Mouse (Mus musculus): ENCODE results near the gene Gm45837.

The Gm45837 gene

DNA sequence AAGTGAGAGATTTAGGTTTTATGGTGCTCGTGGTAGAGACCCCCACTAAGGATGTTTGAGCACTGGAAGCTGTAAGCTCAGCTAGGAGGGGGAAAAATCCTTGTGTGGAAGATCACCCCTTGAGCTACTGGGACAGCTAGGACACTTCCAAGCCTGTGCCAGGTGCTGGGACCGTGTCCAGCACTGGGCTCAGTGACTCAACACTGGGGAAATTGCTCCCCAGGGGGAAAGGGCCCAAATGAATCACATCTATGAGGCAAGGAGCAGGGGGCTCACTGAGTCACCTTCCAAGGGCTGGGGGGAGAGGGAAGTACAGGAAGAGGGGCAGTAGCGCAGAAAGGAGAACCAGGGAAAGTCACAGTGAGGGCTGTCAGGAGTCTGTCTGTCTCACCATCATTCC, 39.2 kb downstream of the Gm45837 start:
- DNase-seq, result no peak

DNA sequence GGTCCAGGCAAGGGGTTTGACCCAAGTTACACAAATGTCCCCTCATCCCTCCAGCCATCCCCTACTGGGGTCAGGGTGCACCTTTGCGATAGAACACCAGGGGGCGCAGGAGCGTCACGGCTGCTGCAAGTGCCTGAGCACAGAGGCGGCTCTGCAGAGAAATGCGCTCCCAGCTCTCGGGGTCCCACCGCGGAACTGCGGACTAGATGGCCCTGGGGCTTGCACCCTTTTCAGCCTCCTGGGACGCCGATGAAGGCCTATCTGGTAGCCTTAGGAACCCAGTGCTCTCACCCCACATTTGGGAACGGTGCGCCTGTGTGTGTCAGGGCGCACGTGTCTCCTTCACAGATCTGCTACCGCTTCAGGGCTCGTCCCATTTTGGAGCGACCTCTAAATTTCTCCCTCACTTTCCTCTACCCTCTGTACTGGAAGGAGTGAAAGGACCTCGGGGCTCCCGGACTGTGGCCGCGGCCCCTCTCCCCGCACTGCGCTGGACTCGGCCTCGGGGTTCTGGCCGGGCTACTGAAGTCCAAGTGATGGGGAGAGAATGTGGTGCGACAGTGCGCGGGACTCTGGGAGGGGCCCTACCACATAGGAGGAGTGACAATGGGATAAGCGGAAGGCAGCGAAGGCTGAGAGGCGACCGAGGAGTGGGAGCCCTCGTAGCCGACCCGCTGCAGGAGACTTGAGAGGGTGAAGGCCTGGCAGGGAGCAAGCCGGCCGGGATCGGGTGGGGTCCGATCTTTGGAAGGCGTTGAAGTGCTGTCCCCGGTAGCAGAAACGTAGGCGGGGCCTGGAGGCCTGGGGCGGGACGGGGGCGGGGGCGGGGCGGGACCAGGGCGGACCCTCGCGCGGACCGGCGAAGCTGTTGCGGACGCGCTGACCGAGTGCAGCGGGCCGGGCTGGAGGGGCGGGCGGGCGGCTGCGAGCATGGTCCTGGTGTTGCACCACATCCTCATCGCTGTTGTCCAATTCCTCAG, 40.0 kb downstream of the Gm45837 start:
- DNase-seq, result peak; percentile 94

DNA sequence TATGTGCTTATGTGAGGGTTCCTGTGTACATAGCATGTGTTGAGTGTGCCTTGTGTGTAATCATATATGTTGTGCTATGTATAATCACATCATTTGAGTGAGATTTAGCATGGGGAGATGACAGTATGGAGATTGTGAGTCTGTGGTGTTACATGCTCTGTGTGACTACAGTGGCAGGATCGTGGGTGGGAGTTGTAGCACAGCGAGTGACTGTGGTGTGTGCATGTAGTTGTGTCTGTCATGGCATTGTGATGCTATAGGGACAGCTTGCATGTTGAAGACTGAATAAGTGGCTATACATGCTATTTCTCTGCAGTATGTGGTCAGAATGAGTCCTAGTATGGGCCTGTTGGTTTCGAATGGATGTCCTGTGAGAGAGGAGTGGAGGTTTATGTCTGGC, 42.0 kb downstream of the Gm45837 start:
- no peak for DNase-seq

GRCm38 (mm10) chr7:101453296-101453695, 42.6 kb downstream of the Gm45837 start:
- no peak for DNase-seq

DNA sequence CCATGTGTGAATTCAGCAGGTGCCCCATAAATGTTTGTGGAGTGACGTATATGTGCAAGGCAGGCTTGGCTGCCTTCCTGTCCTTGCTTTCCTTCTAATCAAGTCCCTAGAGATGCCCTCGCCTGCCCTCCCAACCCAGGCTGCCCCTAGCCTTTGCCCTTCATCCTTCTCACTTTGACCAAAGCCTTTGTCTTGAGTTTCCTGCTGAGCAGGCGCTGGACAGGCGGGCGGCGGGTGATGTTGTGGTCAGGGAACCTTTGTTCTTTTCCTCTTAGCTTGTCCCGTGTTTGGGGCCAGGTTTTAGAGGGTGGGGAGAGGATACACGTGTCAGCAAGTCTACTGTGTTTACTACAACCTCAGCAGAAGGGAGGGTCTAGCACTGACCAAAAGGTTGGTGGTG, 43.0 kb downstream of the Gm45837 start:
- no peak for DNase-seq

GRCm38 (mm10) chr7:101454479-101454878, 43.8 kb downstream of the Gm45837 start:
- no peak for DNase-seq

GRCm38 (mm10) chr7:101455141-101455540, 44.5 kb downstream of the Gm45837 start:
- no peak for DNase-seq

- no peak for DNase-seq
Measured at GRCm38 (mm10) chr7:101456318-101456717, 45.6 kb downstream of the Gm45837 start.

GRCm38 (mm10) chr7:101456789-101457188, 46.1 kb downstream of the Gm45837 start:
- DNase-seq, result no peak

DNA sequence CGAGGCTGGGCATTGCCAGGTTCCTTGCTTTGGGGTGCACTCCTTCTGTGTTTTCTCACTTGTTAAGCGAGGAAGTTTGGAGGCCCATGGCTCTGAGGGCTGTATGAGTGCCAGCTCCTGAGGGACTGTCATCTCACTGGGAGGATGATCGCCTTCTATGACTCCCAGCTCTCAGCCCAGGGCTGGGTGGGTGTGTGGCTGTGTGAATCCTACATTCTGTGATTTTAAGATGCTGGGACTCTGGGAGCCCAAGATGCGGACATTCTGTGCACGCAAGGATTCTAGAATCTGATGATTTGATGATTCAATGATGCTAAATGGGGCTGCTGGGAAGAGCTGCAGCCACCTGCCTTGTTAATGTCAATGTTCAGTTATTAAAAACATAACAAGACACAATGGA, 46.6 kb downstream of the Gm45837 start:
- DNase-seq, result no peak

GRCm38 (mm10) chr7:101457801-101458200, 47.1 kb downstream of the Gm45837 start:
- DNase-seq, result peak; percentile 52

DNA sequence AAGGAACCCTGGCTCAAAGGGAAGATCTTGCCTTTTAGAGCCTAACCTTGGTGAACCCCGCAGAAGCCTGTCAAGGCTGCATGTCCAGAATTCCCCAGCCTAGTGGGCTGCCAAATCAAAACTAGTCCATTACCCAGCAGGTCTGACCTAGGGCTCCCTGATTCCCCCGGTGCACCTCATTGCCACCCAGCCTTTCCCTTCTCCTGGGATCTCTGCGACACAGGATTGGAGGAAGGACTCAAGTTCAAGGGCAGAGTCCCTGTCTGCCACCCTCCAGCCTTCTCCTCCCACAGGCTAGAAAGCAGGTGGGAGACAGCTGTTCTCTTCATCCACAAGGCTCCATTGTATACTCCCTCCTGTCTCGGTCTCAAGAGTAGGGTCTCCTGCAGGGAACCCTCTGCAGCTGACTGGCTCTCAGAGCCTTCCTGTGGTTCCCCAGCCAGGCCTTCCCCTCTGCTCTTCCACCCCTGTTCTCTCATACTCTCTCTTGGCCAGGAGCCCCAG, 47.6 kb downstream of the Gm45837 start:
- no peak for DNase-seq

GRCm38 (mm10) chr7:101459305-101459813, 48.7 kb downstream of the Gm45837 start:
- no peak for DNase-seq

DNA sequence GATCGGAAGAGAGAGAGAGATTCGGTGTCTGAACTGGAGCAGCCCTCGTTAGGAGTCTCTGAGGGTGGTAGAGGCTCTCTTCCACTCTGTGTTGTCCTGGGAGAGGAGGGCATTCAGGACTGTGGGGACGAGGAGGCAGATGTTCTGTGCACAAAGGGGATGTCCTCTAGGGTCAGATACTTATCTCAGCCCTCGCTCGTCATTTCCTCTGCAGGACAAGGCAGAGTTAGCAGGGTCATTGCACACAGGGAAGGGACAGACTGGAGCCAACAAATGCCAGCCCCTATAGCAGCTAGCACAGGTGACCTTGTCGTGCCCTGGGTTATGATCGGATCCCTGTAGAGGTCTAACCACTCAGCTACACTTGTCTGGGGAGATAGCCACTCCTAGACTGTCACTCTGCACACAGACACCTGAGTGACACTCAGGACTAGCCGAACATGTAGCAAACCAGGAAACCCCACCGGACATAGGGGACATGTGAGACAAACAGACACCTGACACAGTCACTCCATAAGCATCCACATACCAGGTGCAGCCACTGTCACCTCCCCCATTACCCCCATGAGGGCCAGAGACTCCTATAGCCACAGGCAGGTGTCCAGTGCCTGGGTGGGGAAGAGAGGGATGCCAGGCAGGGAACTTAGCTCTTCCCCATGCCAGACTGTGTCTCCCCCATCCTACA, 49.4 kb downstream of the Gm45837 start:
- no peak for DNase-seq

GRCm38 (mm10) chr7:101460608-101460957, 49.9 kb downstream of the Gm45837 start:
- no peak for DNase-seq

DNA sequence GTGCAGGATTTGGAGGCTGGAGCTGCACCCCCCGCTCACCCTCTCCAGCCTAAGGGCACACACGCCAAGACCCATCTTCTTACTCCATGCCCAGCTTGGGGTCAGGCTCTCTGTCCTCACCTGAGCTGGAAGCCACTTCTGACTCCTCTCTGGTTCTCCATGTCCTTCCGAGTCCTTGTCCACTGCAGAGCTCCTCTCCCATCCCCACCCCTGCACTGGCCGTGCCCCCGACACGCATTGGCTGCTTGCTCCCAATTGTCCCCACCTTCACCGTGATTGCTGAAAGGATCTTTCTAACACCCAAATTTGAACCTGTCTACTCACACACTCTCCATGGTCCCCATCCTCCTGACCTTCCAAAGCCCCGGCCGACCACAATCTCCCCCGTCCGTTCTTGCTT, 50.9 kb downstream of the Gm45837 start:
- no peak for DNase-seq

DNA sequence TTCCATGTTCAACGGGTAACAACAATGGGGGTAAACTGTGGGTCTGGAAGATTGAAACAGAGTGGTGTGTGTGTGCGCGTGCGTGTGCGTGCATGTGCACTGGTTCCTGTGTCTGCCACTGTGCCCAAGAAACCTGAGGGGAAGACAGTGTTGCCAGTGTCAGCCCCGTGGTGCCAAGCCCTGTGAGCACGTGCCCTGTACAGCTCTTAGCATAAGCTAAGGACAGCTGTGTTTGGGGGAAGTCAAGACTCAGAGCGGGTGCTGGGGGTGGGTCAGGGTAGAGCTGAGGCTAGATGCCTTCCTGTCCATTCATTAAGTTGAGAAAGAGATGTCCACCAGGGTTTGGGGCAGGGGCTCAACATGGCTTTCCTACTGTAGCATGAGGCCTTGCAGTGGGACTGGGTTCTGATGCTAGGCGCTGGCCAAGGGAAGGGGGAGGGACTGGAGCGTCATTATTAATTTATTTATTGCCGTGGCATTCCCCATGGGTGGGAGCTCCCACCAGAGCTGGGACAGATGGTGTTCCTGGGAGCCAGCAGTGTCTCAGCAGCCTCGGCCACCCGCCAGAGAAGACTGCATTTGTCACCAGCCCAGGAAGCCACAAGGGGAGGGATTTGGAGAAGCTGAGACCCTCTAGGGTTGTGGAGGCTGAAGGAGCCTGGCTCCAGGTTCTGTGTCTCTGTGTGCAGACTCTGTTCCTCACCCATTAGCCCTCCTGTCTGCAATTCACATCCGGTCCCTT, 51.8 kb downstream of the Gm45837 start:
- DNase-seq, result no peak

- DNase-seq, result no peak
Measured at GRCm38 (mm10) chr7:101463665-101464271, 53.1 kb downstream of the Gm45837 start.

- DNase-seq, result no peak
Measured at GRCm38 (mm10) chr7:101464927-101465326, 54.2 kb downstream of the Gm45837 start.

GRCm38 (mm10) chr7:101465392-101465791, 54.7 kb downstream of the Gm45837 start:
- DNase-seq, result no peak

DNA sequence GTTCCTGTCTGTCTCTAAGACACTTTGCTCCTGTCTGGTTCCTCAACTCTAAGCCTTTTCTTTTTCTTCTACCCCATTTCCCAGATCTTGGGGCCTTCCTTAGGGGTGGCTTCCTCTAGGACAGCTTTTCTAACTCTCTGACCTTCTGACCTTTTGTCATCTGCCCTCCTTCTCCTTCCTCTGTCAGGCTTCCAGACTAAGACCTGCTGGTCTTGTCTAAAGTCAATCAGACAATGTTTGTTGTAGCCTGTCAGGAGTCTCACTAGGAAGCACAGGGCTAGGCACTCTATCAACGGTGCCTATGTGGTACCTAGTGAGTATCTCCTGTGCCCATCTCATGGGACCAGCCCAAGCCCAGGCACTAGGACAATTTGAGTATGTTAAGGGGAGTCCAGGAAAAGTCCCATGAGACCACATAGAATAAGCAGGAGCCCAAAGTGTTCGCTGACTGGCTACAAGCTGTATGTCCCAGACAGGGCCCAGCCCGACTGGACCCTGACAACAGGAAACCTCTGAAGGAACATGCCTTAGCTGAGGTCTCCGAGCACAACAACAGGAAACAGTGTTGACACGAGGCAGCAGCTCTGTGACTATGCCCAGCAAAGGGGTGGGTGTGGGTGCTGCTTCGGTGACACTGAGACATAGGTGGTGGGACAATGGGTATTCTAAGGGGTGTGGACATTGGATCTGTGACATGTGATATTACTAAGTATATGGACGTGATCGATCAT, 55.3 kb downstream of the Gm45837 start:
- no peak for DNase-seq

GRCm38 (mm10) chr7:101466581-101467081, 55.9 kb downstream of the Gm45837 start:
- no peak for DNase-seq
